Mouse (Mus musculus) hindbrain, embryonic 14.5 days (tissue): ENCODE data around the gene Lrrc4. TPM values are rescaled to one million over a fixed set of nuclear protein-coding genes. Genes with fewer than 3 reads are reported as not detected.

Experiments
- ATAC-seq: fragments of 200-750 bp; cut with Nextera tagmentation; 2 replicates; pipeline ENCODE4 v1.8.0; 2017; ENCODE audit warnings: moderate number of reproducible peaks, mild to moderate bottlenecking, moderate TSS enrichment, moderate library complexity; ENCODE audit not compliant: low FRiP score
- DNase-seq: peaks from one replicate; pipeline ENCODE4 v3.0.0-alpha.2; 2015; ENCODE audit warnings: low spot score
- H3K27ac ChIP-seq: fragments of 300-500 bp; sonication (generic); 2 replicates; pipeline ENCODE4 v1.5.1; 2014; ENCODE audit warnings: mild to moderate bottlenecking, moderate library complexity
- H3K27me3 ChIP-seq: fragments of 300-500 bp; sonication (generic); 2 replicates; pipeline ENCODE4 v1.6.1; 2014; ENCODE audit warnings: mild to moderate bottlenecking, low read length, mixed read lengths; ENCODE audit not compliant: control insufficient read depth, insufficient read depth
- H3K36me3 ChIP-seq: fragments of 300-500 bp; sonication (generic); replicated peaks from 2 replicates; pipeline ENCODE4 v1.6.1; 2014; ENCODE audit not compliant: control insufficient read depth, insufficient read depth
- H3K4me1 ChIP-seq: fragments of 300-500 bp; sonication (generic); replicated peaks from 2 replicates; pipeline ENCODE4 v1.6.1; 2014; ENCODE audit warnings: antibody characterized with exemption, low read length, mixed read lengths; ENCODE audit not compliant: control insufficient read depth, insufficient read depth
- H3K4me2 ChIP-seq: fragments of 300-500 bp; sonication (generic); replicated peaks from 2 replicates; pipeline ENCODE4 v1.6.1; 2014; ENCODE audit warnings: mild to moderate bottlenecking, moderate library complexity
- H3K4me3 ChIP-seq: fragments of 300-500 bp; sonication (generic); replicated peaks from 2 replicates; pipeline ENCODE4 v1.5.1; 2014; ENCODE audit warnings: mild to moderate bottlenecking, low read length
- H3K9ac ChIP-seq: fragments of 300-500 bp; sonication (generic); 2 replicates; pipeline ENCODE4 v1.6.1; 2014
- H3K9me3 ChIP-seq: fragments of 300-500 bp; sonication (generic); 2 replicates; pipeline ENCODE4 v1.6.1; 2016; ENCODE audit warnings: low read length; ENCODE audit not compliant: control insufficient read depth
- WGBS: fragments of 180-500 bp; shearing (Covaris S2); extraction: QIAGEN DNeasy Blood & Tissue Kit; methylation state at CpG from one replicate; pipeline ENCODE4 v1.1.7; 2014; 5-methylcytosine and 5-hydroxymethylcytosine counted together
- polyA plus RNA-seq: library from polyadenylated mRNA; unstranded; fragments of >200 nt; fragmentation: Nextera tagmentation; extraction: Ambion mirVana; gene quantifications from 2 replicates; pipeline ENCODE4 v1.2.1, GENCODE M21; 2014

Lrrc4 gene
- polyA plus RNA-seq, 1 experiment from 2014 or later, result 9.6 TPM

GRCm38 (mm10) chr6:28697214-28697613, 134.3 kb downstream of the Lrrc4 start:
- 85% methylated on average over 3 of the region's 3 CpGs for WGBS
- ATAC-seq, result no peak
- no peak for DNase-seq

GRCm38 (mm10) chr6:28692659-28693058, 138.9 kb downstream of the Lrrc4 start:
- no peak overlapping the region for H3K4me2 ChIP-seq
- no peak overlapping the region for H3K27ac ChIP-seq
- ATAC-seq (no peak), DNase-seq (no peak)
- H3K9me3 ChIP-seq, result no peaks in the 10 kb centered on the region
- no peaks in the 10 kb centered on the region for H3K27me3 ChIP-seq
- H3K9ac ChIP-seq, result no peak overlapping the region
- H3K36me3 ChIP-seq, result no peaks in the 10 kb centered on the region
- no peak overlapping the region for H3K4me3 ChIP-seq
- H3K4me1 ChIP-seq, result 0 out of 2 replicates have a peak, but pooled peaks cover 4% of the 10 kb centered on the region

More at GRCm38 (mm10) chr6:28697214-28697613, 134.3 kb downstream of the Lrrc4 start:
- no peak overlapping the region for H3K4me2 ChIP-seq
- no peaks in the 10 kb centered on the region for H3K36me3 ChIP-seq
- 0 out of 2 replicates have a peak, but pooled peaks cover 4% of the 10 kb centered on the region for H3K4me1 ChIP-seq
- no peak overlapping the region for H3K4me3 ChIP-seq
- H3K9ac ChIP-seq, result no peak overlapping the region
- H3K27me3 ChIP-seq, result no peaks in the 10 kb centered on the region
- no peak overlapping the region for H3K27ac ChIP-seq
- H3K9me3 ChIP-seq, result no peaks in the 10 kb centered on the region

DNA sequence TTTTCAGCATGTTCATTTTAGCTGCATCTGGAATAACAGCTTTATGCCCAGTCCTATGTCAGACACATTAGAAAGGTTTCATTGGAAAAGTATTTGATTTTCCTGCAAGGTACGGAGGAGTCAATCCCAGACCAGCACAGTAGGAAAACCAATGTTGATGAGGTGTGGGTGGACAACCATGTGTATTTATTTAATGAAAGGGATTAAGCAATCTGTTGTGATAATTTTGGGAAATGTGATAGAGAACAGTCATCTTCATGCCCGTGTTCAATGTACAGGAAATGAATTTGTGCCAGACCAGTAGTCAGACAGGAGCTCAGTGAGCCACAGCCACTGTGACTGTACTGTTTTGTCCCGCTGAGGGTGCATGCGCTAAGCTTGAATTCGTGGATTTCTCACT, 143.8 kb downstream of the Lrrc4 start:
- Histone ChIP-seq H3K4me3 (no peak overlapping the region), H3K36me3 (no peaks in the 10 kb centered on the region), H3K9ac (no peak overlapping the region), H3K4me1 (no peaks in the 10 kb centered on the region), H3K9me3 (no peaks in the 10 kb centered on the region), H3K4me2 (no peak overlapping the region), H3K27me3 (no peaks in the 10 kb centered on the region), H3K27ac (no peak overlapping the region)
- no peak for ATAC-seq
- WGBS, result 88% methylated on average over 5 of the region's 5 CpGs
- no peak for DNase-seq

- ATAC-seq (no peak), DNase-seq (no peak)
- no peak overlapping the region for H3K4me3 ChIP-seq
- H3K27ac ChIP-seq, result no peak overlapping the region
- peaks cover 3% of the 10 kb centered on the region; the same call in 1 of the 2 replicates for H3K4me1 ChIP-seq
- 70% methylated on average over 5 of the region's 5 CpGs for WGBS
- H3K27me3 ChIP-seq, result no peaks in the 10 kb centered on the region
- no peak overlapping the region for H3K9ac ChIP-seq
- H3K36me3 ChIP-seq, result no peaks in the 10 kb centered on the region
- no peak overlapping the region for H3K4me2 ChIP-seq
- H3K9me3 ChIP-seq, result no peaks in the 10 kb centered on the region
Observed at GRCm38 (mm10) chr6:28685745-28686144, 145.8 kb downstream of the Lrrc4 start.

DNA sequence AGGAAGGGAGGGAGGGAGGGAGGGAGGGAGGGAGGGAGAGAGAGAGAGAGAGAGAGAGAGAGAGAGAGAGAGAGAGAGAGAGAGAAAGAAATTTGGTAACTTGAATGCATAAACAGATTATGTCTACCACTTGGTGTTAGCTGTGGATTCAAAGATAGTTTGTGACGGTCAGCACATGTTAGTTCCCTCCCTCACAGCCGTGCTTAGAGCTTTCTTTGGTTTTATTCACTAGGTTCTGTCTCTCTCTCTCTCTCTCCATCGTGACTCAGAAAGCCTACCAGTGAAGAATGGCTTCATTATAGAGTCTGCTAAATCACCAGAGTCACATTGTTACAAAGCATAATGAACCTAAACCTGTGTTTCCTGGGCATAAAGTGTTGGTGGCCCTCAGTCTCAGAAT, 146.5 kb downstream of the Lrrc4 start:
- WGBS, result 53% methylated on average over 3 of the region's 3 CpGs
- no peaks in the 10 kb centered on the region for H3K27me3 ChIP-seq

DNA sequence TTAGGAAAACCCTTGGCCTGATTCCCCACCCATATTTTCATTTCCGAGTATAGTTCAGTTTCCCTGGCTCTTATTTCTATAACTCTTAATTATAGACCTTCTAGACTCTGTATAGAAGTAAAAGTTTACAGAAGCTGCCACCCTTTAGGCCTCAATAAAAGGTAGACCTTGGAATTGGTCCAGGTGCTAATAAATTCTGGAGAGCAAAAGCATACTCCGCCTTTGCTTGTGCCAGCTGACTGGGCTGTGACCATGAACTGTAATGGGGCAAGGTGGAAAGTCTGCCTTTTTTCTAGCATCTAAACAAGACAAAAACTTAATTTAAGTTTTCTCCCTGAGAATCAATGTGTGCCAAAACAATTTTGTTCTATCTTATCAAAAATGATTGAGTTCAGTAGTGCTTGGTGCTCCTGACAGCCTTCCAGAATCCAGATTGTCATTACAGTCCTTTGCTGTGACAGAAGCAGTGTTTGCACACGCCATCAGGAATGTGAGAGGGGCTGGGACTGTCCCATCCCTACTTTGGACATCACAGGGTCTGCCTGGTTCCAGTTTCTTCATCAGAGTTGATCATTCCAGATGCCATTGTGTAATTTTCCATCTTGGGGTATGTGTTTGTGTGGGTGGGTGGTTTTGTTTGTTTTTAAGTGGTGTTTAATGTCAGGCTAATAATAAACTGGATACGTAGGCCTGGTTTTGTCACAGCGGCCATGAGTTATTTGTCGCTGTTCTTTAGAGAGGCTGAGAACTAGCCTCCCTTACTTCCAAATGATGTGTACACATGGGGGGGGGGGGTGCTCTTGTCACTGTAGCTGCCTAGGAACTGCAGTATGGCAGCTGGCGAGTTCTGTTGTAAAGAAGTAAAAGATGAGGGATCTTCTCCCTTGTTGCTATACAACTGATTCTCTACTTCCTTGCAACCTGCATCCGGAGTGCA, 149.8 kb downstream of the Lrrc4 start:
- Histone ChIP-seq H3K4me1 (peaks cover 3% of the 10 kb centered on the region; the same call in 1 of the 2 replicates), H3K4me3 (no peak overlapping the region), H3K27me3 (no peaks in the 10 kb centered on the region), H3K27ac (no peak overlapping the region), H3K9me3 (no peaks in the 10 kb centered on the region), H3K36me3 (no peaks in the 10 kb centered on the region), H3K4me2 (no peak overlapping the region), H3K9ac (no peak overlapping the region)
- no peak for ATAC-seq
- 86% methylated on average over 8 of the region's 8 CpGs for WGBS
- no peak for DNase-seq

More for the DNA sequence above, 146.5 kb downstream of the Lrrc4 start:
- Histone ChIP-seq H3K9me3 (no peaks in the 10 kb centered on the region), H3K4me2 (no peak overlapping the region), H3K27ac (no peak overlapping the region), H3K4me1 (peaks cover 3% of the 10 kb centered on the region; the same call in 1 of the 2 replicates), H3K9ac (no peak overlapping the region), H3K4me3 (no peak overlapping the region), H3K36me3 (no peaks in the 10 kb centered on the region)
- DNase-seq (no peak), ATAC-seq (no peak)

GRCm38 (mm10) chr6:28680537-28680936, 151.0 kb downstream of the Lrrc4 start:
- ATAC-seq (no peak), DNase-seq (no peak)
- Histone ChIP-seq H3K36me3 (no peaks in the 10 kb centered on the region), H3K9ac (no peak overlapping the region), H3K27ac (no peak overlapping the region), H3K4me1 (peaks cover 3% of the 10 kb centered on the region; the same call in 1 of the 2 replicates), H3K4me3 (no peak overlapping the region), H3K27me3 (no peaks in the 10 kb centered on the region), H3K4me2 (no peak overlapping the region), H3K9me3 (no peaks in the 10 kb centered on the region)
- 86% methylated on average over 4 of the region's 4 CpGs for WGBS

- Histone ChIP-seq H3K9me3 (no peaks in the 10 kb centered on the region), H3K27ac (no peak overlapping the region), H3K36me3 (no peaks in the 10 kb centered on the region), H3K4me1 (peaks cover 3% of the 10 kb centered on the region; the same call in 1 of the 2 replicates), H3K4me3 (no peak overlapping the region), H3K4me2 (no peak overlapping the region), H3K9ac (no peak overlapping the region), H3K27me3 (no peaks in the 10 kb centered on the region)
- ATAC-seq, result no peak
- no peak for DNase-seq
- WGBS, result 75% methylated on average over 1 of the region's 1 CpGs
Observed at GRCm38 (mm10) chr6:28678896-28679295, 152.7 kb downstream of the Lrrc4 start.

- H3K9ac ChIP-seq, result no peak overlapping the region
- H3K9me3 ChIP-seq, result no peaks in the 10 kb centered on the region
- no peak overlapping the region for H3K4me2 ChIP-seq
- ATAC-seq (no peak), DNase-seq (no peak)
- no peaks in the 10 kb centered on the region; the same call in 1 of the 2 replicates for H3K36me3 ChIP-seq
- WGBS, result 90% methylated on average over 1 of the region's 1 CpGs
- no peaks in the 10 kb centered on the region for H3K4me1 ChIP-seq
- H3K27ac ChIP-seq, result no peak overlapping the region
- H3K27me3 ChIP-seq, result no peaks in the 10 kb centered on the region
- no peak overlapping the region for H3K4me3 ChIP-seq
Observed at GRCm38 (mm10) chr6:28674686-28675085, 156.9 kb downstream of the Lrrc4 start.
